Mouse (Mus musculus) bone marrow macrophage, adult 2 months (primary cell): ENCODE results near the gene Fbxl16. TPM values are rescaled to one million over a fixed set of nuclear protein-coding genes. Genes with fewer than 3 reads are reported as not detected.
A peak's percentile ranks its signal among the peaks of the same experiment; 100 is the strongest.

Source experiments
- H3K27ac ChIP-seq: 2 replicates; pipeline ENCODE4 v1.5.1; 2012; ENCODE audit warnings: low read depth, low read length; ENCODE audit not compliant: insufficient read depth
- H3K4me1 ChIP-seq: 2 replicates; pipeline ENCODE4 v1.6.1; 2012; ENCODE audit warnings: low read length; ENCODE audit not compliant: control insufficient read depth, insufficient read depth
- H3K4me3 ChIP-seq: 2 replicates; pipeline ENCODE4 v1.5.1; 2012; ENCODE audit warnings: mild to moderate bottlenecking, low read length, moderate library complexity; ENCODE audit not compliant: insufficient read depth
- CTCF ChIP-seq: IDR thresholded peaks from 2 replicates; pipeline ENCODE4 v1.5.1; 2012; ENCODE audit warnings: low read depth, mild to moderate bottlenecking, low read length, moderate library complexity
- POLR2A ChIP-seq: IDR thresholded peaks from 2 replicates; pipeline ENCODE4 v1.6.1; 2012; ENCODE audit warnings: mild to moderate bottlenecking, low read depth, low read length, borderline replicate concordance
- polyA plus RNA-seq: library from polyadenylated mRNA; stranded (reverse); fragments of >200 nt; gene quantifications from 2 replicates; pipeline ENCODE4 v1.2.4, GENCODE M21; 2012; ENCODE audit not compliant: missing spikeins, insufficient read depth, insufficient read length

The Fbxl16 gene
- polyA plus RNA-seq, 1 experiment = not detected

DNA sequence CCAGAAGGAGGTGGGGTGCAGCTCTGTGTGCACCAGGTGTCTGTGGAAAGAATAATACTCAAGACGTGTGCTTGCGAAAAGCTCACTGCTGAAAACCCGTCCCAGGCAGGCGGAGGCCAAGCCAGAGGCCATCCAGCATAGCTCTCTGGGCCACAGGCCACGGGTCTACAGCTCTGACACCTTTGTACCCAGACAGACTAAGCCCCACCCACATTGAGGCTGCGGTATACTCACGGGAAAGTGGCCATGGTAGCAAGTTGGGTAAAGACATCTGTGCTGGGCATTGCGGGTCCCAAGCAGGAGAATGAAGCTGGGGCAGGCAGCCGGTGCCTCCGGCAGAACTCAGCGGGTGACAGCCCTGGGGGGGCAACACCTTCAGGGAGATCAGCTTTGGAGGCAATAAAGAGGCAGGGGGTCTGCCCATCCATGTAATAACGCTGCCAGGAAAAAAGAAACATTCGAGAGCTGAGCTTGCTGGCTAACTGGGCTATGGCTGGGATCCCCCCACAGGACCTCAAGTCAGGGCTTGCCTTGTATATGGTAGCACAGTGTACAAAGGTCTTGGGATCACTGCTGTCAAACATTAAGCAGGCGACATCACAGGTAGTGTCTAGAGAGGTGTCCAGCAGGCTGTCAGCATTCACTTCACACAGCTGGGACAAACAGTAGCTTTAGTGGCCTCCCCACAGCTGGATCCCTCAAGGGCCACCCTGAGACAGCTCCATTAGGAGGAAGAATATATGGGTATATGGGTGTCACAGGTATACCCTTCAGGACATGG, 30.8 kb downstream of the Fbxl16 start:
- H3K27ac ChIP-seq = no peak overlapping the region
- peaks cover 7% of the 10 kb centered on the region for H3K4me1 ChIP-seq
- TF ChIP-seq CTCF = no peak
- no peak for TF ChIP-seq POLR2A
- no peak overlapping the region for H3K4me3 ChIP-seq

- no peak overlapping the region for H3K4me3 ChIP-seq
- TF ChIP-seq CTCF = no peak
- peaks cover 10% of the 10 kb centered on the region for H3K4me1 ChIP-seq
- H3K27ac ChIP-seq = no peak overlapping the region
These were observed 31.6 kb downstream of the Fbxl16 start for GRCm38 (mm10) chr17:25840519-25840918.

- Histone ChIP-seq H3K4me3 (no peak within 1 kb of the TSS), H3K4me1 (peaks cover 10% of the 10 kb centered on the region)
- TF ChIP-seq POLR2A = no peak
- no peak for TF ChIP-seq CTCF
These were observed 32.4 kb downstream of the Fbxl16 start, which contains the start of gene Gm20683 for GRCm38 (mm10) chr17:25841117-25841880. Gene Gm20683 (minus strand): TSS chr17:25841763.

DNA sequence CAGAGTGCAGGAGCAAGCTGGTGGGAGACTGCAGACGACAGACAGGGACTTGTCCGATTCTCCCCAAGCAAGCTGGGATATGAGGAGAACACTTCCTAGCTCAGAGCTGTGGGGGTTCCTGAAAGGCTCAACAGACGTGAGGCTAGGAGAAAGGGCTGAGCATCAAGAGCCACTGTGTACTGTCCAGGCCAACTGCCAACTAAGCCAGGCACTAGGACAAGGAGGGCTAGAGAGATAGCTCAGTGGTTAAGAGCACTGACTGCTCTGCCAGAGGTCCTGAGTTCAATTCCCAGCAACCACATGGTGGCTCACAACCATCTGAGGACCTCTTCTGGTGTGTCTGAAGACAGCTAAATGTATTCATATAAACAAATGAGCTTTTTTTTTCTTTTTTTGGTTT, 33.6 kb downstream of the Fbxl16 start:
- Histone ChIP-seq H3K4me1 (peaks cover 10% of the 10 kb centered on the region), H3K4me3 (no peak overlapping the region), H3K27ac (no peak overlapping the region)
- TF ChIP-seq CTCF (no peak), POLR2A (no peak)

More at GRCm38 (mm10) chr17:25841117-25841880, 32.4 kb downstream of the Fbxl16 start, which contains the start of gene Gm20683:
- no peak within 1 kb of the TSS for H3K27ac ChIP-seq

DNA sequence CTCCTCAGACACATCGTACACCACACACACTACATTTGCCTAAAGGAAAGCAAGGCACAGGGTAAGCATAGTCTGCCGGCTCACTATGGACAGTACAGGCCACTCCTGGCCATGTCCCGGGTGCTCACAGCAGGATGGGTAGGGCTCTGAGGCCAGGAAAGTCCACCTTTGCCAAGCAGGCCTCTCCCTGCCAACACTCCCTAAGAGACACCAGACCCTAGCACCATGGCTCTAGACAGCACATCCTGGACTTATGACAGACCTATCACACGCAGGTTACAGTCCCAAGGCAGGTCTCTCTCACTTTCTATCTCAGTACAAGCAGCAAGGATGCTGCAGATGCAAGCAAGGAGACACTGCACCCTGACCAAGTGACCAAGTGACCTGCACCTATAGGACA, 34.2 kb downstream of the Fbxl16 start:
- peak overlapping the region; percentile 79 for H3K4me3 ChIP-seq
- H3K27ac ChIP-seq = no peak overlapping the region

GRCm38 (mm10) chr17:25843636-25844395, 34.9 kb downstream of the Fbxl16 start:
- Histone ChIP-seq H3K4me1 (peaks cover 10% of the 10 kb centered on the region), H3K27ac (peak overlapping the region; percentile 42), H3K4me3 (peak overlapping the region; percentile 79)
- TF ChIP-seq POLR2A (no peak), CTCF (no peak)

More for the DNA sequence above, 34.2 kb downstream of the Fbxl16 start:
- H3K4me1 ChIP-seq = peaks cover 10% of the 10 kb centered on the region
- TF ChIP-seq CTCF (no peak), POLR2A (no peak)

- Histone ChIP-seq H3K27ac (peak within 1 kb of the TSS; percentile 51), H3K4me1 (peaks cover 10% of the 10 kb centered on the region), H3K4me3 (peak within 1 kb of the TSS; percentile 79)
- TF ChIP-seq POLR2A (no peak), CTCF (no peak)
These were observed 35.6 kb downstream of the Fbxl16 start, which contains the start of gene Rhot2 for GRCm38 (mm10) chr17:25844396-25844901. Gene Rhot2 (minus strand): TSS chr17:25844851.

- Histone ChIP-seq H3K27ac (no peak overlapping the region), H3K4me1 (0 out of 2 replicates have a peak, but pooled peaks cover 5% of the 10 kb centered on the region), H3K4me3 (peak overlapping the region; percentile 69; the same call in 1 of the 2 replicates)
- TF ChIP-seq CTCF = no peak
- TF ChIP-seq POLR2A = no peak
These were observed 51.3 kb downstream of the Fbxl16 start for GRCm38 (mm10) chr17:25860229-25860628.
